8 mouse cellular contexts compared by ENCODE assay signal in genomic region chrX:101638856-101639255, GRCm38 (mm10). TPM values are rescaled to one million over a fixed set of nuclear protein-coding genes. Genes with fewer than 3 reads are reported as not detected.
A peak's percentile ranks its signal among the peaks of the same experiment; 100 is the strongest.
DNase-seq lines count a peak whose midpoint lies in the region; ATAC-seq and TF ChIP-seq lines count a peak whose summit lies in the region.

No protein-coding gene starts in this region.

- TF ChIP-seq CTCF in CH12.LX (conservative IDR thresholded peaks at IDR 0.05 in 1 of 2, IDR thresholded peaks at IDR 0.05 in 1 of 2; ENCODE audit: low read depth in 2 of 2, low read length in 2 of 2), result no peak
- no peak for TF ChIP-seq CTCF in liver, postnatal 0 days (IDR thresholded peaks at IDR 0.05; ENCODE audit: low read depth)

- no peak for TF ChIP-seq EP300 in CH12.LX (IDR thresholded peaks at IDR 0.05; ENCODE audit: low read length)
- TF ChIP-seq EP300 in liver, postnatal 0 days (IDR thresholded peaks at IDR 0.05; ENCODE audit: low read depth), result no peak

- WGBS in heart, embryonic 16.5 days, result 44% methylated on average over 3 of the region's 3 CpGs
- 26% methylated on average over 3 of the region's 3 CpGs for WGBS in forebrain, embryonic 15.5 days
- 29% methylated on average over 3 of the region's 3 CpGs for WGBS in liver, postnatal 0 days (ENCODE audit: insufficient replicate concordance)

- H3K27me3 ChIP-seq in heart, embryonic 16.5 days (ENCODE audit: control insufficient read depth, insufficient read depth, low read length), result peaks cover 9% of the 10 kb centered on the region; the same call in 1 of the 2 replicates
- no peaks in the 10 kb centered on the region for H3K27me3 ChIP-seq in CH12.LX (replicated peaks)
- H3K27me3 ChIP-seq in forebrain, embryonic 15.5 days, result no peaks in the 10 kb centered on the region
- H3K27me3 ChIP-seq in liver, postnatal 0 days (ENCODE audit: insufficient read depth, low read length), result no peaks in the 10 kb centered on the region

- no peak overlapping the region for H3K27ac ChIP-seq in heart, embryonic 16.5 days (ENCODE audit: low read length)
- H3K27ac ChIP-seq in CH12.LX (ENCODE audit: insufficient read depth, low read depth), result no peak overlapping the region
- H3K27ac ChIP-seq in forebrain, embryonic 15.5 days (replicated peaks), result no peak overlapping the region
- peak overlapping the region; percentile 69 for H3K27ac ChIP-seq in liver, postnatal 0 days (ENCODE audit: low read depth)

- TF ChIP-seq POLR2A in CH12.LX (IDR thresholded peaks at IDR 0.05; ENCODE audit: low read depth, low read length), result no peak

- ATAC-seq in heart, embryonic 16.5 days (replicated peaks; ENCODE audit: extremely low read depth, insufficient read depth, low FRiP score), result no peak
- no peak for ATAC-seq in forebrain, embryonic 15.5 days (replicated peaks)
- no peak for ATAC-seq in liver, postnatal 0 days
- ATAC-seq in frontal cortex, adult (ENCODE audit: low TSS enrichment), result no peak

- H3K4me1 ChIP-seq in heart, embryonic 16.5 days (ENCODE audit: control insufficient read depth, insufficient read depth, low read length), result no peaks in the 10 kb centered on the region; the same call in 1 of the 2 replicates
- H3K4me1 ChIP-seq in CH12.LX (ENCODE audit: control insufficient read depth in 1 of 2, insufficient read depth in 2 of 2), result peaks cover 0 to 5% of the 10 kb centered on the region in 2 experiments; a peak in 1 of 4 replicates
- peaks cover 8% of the 10 kb centered on the region for H3K4me1 ChIP-seq in forebrain, embryonic 15.5 days
- H3K4me1 ChIP-seq in liver, postnatal 0 days (ENCODE audit: insufficient read depth), result no peaks in the 10 kb centered on the region; the same call in 1 of the 2 replicates

- in situ Hi-C loops in CH12.LX (cut with MboI; ENCODE audit: low pct_ligation_motif_present, low pct_unique_long_range_greater_than_20kb, low sequenced_read_pairs), result no loop called here

- dilution Hi-C loops in CH12.LX (cut with MboI; ENCODE audit: extremely low pct_ligation_motif_present, extremely low pct_unique_long_range_greater_than_20kb, low sequenced_read_pairs), result no loop called here

- no peaks in the 10 kb centered on the region for H3K36me3 ChIP-seq in heart, embryonic 16.5 days (ENCODE audit: control insufficient read depth, insufficient read depth)
- peaks cover 2 to 6% of the 10 kb centered on the region in 2 experiments for H3K36me3 ChIP-seq in CH12.LX (replicated peaks in 1 of 2; ENCODE audit: control insufficient read depth in 1 of 2, insufficient read depth in 1 of 2, low read length in 1 of 2)
- H3K36me3 ChIP-seq in forebrain, embryonic 15.5 days, result no peaks in the 10 kb centered on the region
- H3K36me3 ChIP-seq in liver, postnatal 0 days (replicated peaks; ENCODE audit: insufficient read depth, low read length), result no peaks in the 10 kb centered on the region

- no peak for TF ChIP-seq RAD21 in CH12.LX (IDR thresholded peaks at IDR 0.05; ENCODE audit: low read depth, low read length)

- peak overlapping the region; percentile 58 for H3K4me3 ChIP-seq in heart, embryonic 16.5 days (ENCODE audit: low read length)
- H3K4me3 ChIP-seq in CH12.LX (replicated peaks in 1 of 3; ENCODE audit: low read depth in 2 of 3, low read length in 2 of 3, poor library complexity in 1 of 3), result peak overlapping the region; percentile 35 to 73 (median 53)
- H3K4me3 ChIP-seq in forebrain, embryonic 15.5 days, result peak overlapping the region; percentile 73
- H3K4me3 ChIP-seq in liver, postnatal 0 days (ENCODE audit: low read depth, low read length), result peak overlapping the region; percentile 79

- DNase-seq in heart, adult 18-20 months, result no peak
- DNase-seq in CH12.LX (ENCODE audit: extremely low read depth), result no peak
- no peak for DNase-seq in liver, postnatal 0 days
- DNase-seq in B cell, adult 2 months, result no peak
- DNase-seq in gastrocnemius, postnatal 14 days, result no peak

- intact Hi-C loops in gastrocnemius, postnatal 14 days (cut with DNase I; ENCODE audit: low total_unique reads), result no loop called here

- H3K9ac ChIP-seq in heart, embryonic 16.5 days (ENCODE audit: low read length), result peak overlapping the region; percentile 63
- H3K9ac ChIP-seq in CH12.LX (ENCODE audit: insufficient read depth, low read depth), result peak overlapping the region; percentile 69
- H3K9ac ChIP-seq in forebrain, embryonic 15.5 days (replicated peaks), result peak overlapping the region; percentile 44; the same call in 1 of the 2 replicates
- peak overlapping the region; percentile 65 for H3K9ac ChIP-seq in liver, postnatal 0 days (replicated peaks)

- peaks cover 30% of the 10 kb centered on the region for H3K79me2 ChIP-seq in CH12.LX (replicated peaks; ENCODE audit: control insufficient read depth, extremely low read depth, insufficient read depth, poor library complexity, severe bottlenecking)

- peak overlapping the region; percentile 61 for H3K4me2 ChIP-seq in heart, embryonic 16.5 days (ENCODE audit: low read depth, low read length)
- peak overlapping the region; percentile 71; the same call in 1 of the 2 replicates for H3K4me2 ChIP-seq in CH12.LX (ENCODE audit: insufficient read depth, low read depth, poor library complexity, severe bottlenecking)
- peak overlapping the region; percentile 42 for H3K4me2 ChIP-seq in forebrain, embryonic 15.5 days (replicated peaks)
- peak overlapping the region; percentile 69 for H3K4me2 ChIP-seq in liver, postnatal 0 days (ENCODE audit: low read depth, low read length)

- no peaks in the 10 kb centered on the region for H3K9me3 ChIP-seq in heart, embryonic 16.5 days (replicated peaks; ENCODE audit: control insufficient read depth, low read length)
- no peaks in the 10 kb centered on the region for H3K9me3 ChIP-seq in CH12.LX (replicated peaks; ENCODE audit: low read length)
- H3K9me3 ChIP-seq in forebrain, embryonic 15.5 days, result no peaks in the 10 kb centered on the region
- H3K9me3 ChIP-seq in liver, postnatal 0 days (ENCODE audit: low read length), result no peaks in the 10 kb centered on the region

TF ChIP-seq in CH12.LX, 34 proteins besides CTCF, POLR2A, EP300 and RAD21:
- TF ChIP-seq SIN3A (IDR thresholded peaks at IDR 0.05; ENCODE audit: low read length) (0 out of 2 replicates have a peak, but pooled peaks have one; percentile 43), IRF4 (IDR thresholded peaks at IDR 0.05; ENCODE audit: low read depth, low read length) (no peak)

RNA-seq across cellular contexts. Expression of gene Ogt, which starts 1.0 kb away (rescaled TPM):
- polyA plus RNA-seq in heart, embryonic 16.5 days (2015; fragmentation: Nextera tagmentation; extraction: Ambion mirVana), result 107 and 110 TPM in 2 replicates
- total RNA-seq in heart, adult 18-20 months (2021), result 10 to 100 TPM; 42.5 to 56.8 TPM
- total RNA-seq in CH12.LX (2012; rRNA removed) (49.9 and 55.4 TPM in 2 replicates), CH12.LX (2014; rRNA removed) (62.8 and 70.1 TPM in 2 replicates)
- polyA plus RNA-seq in CH12.LX (2012; ENCODE audit: insufficient read length, low read depth), result 56.6 and 62.3 TPM in 2 replicates
- 231 and 232 TPM in 2 replicates for polyA plus RNA-seq in forebrain, embryonic 15.5 days (2015; fragmentation: Nextera tagmentation; extraction: Ambion mirVana)
- 26.7 and 27.7 TPM in 2 replicates for polyA plus RNA-seq in liver, postnatal 0 days (2015; fragmentation: Nextera tagmentation; extraction: Ambion mirVana)
- 10 to 100 TPM; 49.0 to 56.9 TPM for total RNA-seq in gastrocnemius, postnatal 14 days (2021)
